Mouse (Mus musculus): Measurements from ENCODE around the gene Slc38a2. TPM values are rescaled to one million over a fixed set of nuclear protein-coding genes. Genes with fewer than 3 reads are reported as not detected.
A peak's percentile ranks its signal among the peaks of the same experiment; 100 is the strongest.

The Slc38a2 gene
- polyA plus RNA-seq, 1 experiment, result 83.9 TPM

DNA sequence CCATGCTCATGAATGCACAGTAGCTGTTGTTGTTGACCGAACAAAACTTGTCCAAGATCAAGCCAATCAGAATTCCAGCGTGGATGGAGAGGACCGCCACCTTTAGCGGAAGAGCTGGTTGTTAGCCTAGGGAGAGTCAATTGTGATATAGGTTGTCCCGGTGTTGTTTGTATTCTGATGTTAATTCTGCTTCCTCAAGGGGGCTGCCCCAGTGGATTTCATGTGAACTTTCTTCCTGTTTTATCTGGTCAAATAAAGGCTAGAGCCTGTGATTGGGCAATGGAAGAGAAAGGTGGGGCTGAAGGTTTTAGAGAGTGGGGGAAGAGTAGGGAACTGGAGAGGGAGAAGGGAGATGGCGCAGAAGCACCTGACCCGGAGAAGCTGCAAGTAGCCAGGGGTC lies 22.7 kb upstream of the Slc38a2 start:
- H3K27ac ChIP-seq (ENCODE audit: insufficient read depth, low read depth, low read length), result no peak overlapping the region
- TF ChIP-seq POLR2A (IDR thresholded peaks at IDR 0.05; ENCODE audit: borderline replicate concordance, low read depth, low read length) (no peak), CTCF (IDR thresholded peaks at IDR 0.05; ENCODE audit: low read depth, low read length) (no peak)
- H3K4me1 ChIP-seq (ENCODE audit: control insufficient read depth, insufficient read depth, low read length), result peaks cover 7% of the 10 kb centered on the region
- no peak overlapping the region for H3K4me3 ChIP-seq (ENCODE audit: insufficient read depth, low read length)

DNA sequence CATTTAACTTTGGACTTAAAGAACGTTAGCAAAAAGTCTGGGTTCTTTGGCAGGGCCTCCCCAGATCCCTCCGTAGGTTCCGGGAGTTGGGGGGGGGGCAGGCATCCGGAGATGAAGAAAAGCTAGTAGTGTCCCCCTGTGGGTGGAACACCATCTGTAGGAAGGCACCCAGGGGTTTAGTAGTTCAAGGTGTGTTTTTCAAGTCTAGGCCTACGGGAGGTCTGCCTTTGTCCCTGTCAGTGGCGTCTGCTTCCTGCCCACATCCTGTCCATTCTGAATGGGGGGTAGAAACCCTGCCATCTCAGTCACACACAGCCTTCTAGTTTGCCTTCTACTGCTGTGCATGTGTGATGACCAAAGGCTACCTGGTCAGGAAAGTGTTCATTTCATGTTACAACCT lies 20.6 kb upstream of the Slc38a2 start:
- H3K4me1 ChIP-seq (ENCODE audit: control insufficient read depth, insufficient read depth, low read length), result peaks cover 24% of the 10 kb centered on the region
- TF ChIP-seq POLR2A (IDR thresholded peaks at IDR 0.05; ENCODE audit: borderline replicate concordance, low read depth, low read length) (no peak), CTCF (IDR thresholded peaks at IDR 0.05; ENCODE audit: low read depth, low read length) (no peak)
- H3K4me3 ChIP-seq (ENCODE audit: insufficient read depth, low read length), result no peak overlapping the region
- no peak overlapping the region for H3K27ac ChIP-seq (ENCODE audit: insufficient read depth, low read depth, low read length)

DNA sequence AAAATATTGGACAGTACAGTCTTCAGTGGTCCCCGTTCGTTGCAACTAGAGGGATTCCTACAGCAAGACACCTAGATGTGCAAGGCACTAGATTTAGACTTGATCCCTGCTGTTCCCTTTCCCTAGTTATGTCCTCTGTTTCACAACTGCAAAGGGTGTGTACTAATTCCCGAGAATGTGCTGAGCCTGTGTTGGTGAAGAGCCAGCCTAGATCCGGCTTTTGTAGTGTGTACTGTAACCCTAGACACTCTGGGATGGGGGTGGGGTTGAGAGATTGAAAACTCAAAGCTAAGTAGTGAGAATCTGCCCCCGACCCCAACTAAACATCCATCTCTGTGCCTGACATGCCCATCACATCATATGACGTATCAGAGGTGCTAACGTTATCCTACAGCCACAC lies 18.9 kb upstream of the Slc38a2 start:
- Histone ChIP-seq H3K27ac (ENCODE audit: insufficient read depth, low read depth, low read length) (no peak overlapping the region), H3K4me1 (ENCODE audit: control insufficient read depth, insufficient read depth, low read length) (peaks cover 28% of the 10 kb centered on the region), H3K4me3 (ENCODE audit: insufficient read depth, low read length) (no peak overlapping the region)
- TF ChIP-seq POLR2A (IDR thresholded peaks at IDR 0.05; ENCODE audit: borderline replicate concordance, low read depth, low read length), result no peak

DNA sequence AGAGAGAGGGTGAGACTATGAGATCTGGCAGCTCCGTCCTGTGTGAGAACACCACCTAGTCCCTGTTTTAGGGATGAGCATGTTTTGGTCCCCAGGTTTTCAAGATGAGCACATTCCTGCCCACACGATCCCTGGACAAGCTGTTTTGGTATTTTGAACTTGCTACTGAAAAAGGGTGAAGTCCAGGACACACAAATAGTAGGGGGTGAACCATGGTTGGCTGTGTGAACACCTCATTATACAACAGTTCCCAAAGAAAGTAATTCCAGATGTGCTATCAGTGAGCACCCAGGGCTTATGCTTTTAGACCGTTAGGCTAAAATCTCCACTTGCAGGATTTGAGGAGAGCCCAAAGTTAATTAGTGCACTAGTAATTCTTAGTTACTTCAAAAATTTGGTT lies 17.7 kb upstream of the Slc38a2 start:
- H3K4me1 ChIP-seq (ENCODE audit: control insufficient read depth, insufficient read depth, low read length), result peaks cover 24% of the 10 kb centered on the region
- TF ChIP-seq POLR2A (IDR thresholded peaks at IDR 0.05; ENCODE audit: borderline replicate concordance, low read depth, low read length), result no peak
- TF ChIP-seq CTCF (IDR thresholded peaks at IDR 0.05; ENCODE audit: low read depth, low read length), result no peak
- no peak overlapping the region for H3K27ac ChIP-seq (ENCODE audit: insufficient read depth, low read depth, low read length)
- no peak overlapping the region for H3K4me3 ChIP-seq (ENCODE audit: insufficient read depth, low read length)

DNA sequence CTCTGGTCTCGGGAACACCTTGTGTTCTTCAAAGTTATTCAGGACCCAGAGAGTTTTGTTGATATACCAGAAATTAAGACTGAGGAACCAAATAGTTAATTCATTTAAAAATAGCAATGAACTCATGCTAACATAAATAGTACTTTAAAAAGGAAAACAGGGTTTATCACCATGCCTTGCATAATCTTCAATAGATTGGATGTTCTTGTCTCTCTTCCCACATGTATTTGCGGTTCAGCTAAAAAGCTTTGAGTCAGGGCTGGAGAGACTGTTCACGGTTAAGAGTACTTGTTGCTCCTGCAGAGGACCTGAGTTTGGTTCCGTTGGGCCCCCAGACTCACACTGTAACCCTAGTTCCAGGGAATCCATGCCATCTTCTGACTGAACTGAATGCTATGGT lies 16.8 kb upstream of the Slc38a2 start:
- Histone ChIP-seq H3K4me1 (ENCODE audit: control insufficient read depth, insufficient read depth, low read length) (peaks cover 23% of the 10 kb centered on the region), H3K27ac (ENCODE audit: insufficient read depth, low read depth, low read length) (no peak overlapping the region), H3K4me3 (ENCODE audit: insufficient read depth, low read length) (no peak overlapping the region)
- TF ChIP-seq CTCF (IDR thresholded peaks at IDR 0.05; ENCODE audit: low read depth, low read length) (no peak), POLR2A (IDR thresholded peaks at IDR 0.05; ENCODE audit: borderline replicate concordance, low read depth, low read length) (no peak)

DNA sequence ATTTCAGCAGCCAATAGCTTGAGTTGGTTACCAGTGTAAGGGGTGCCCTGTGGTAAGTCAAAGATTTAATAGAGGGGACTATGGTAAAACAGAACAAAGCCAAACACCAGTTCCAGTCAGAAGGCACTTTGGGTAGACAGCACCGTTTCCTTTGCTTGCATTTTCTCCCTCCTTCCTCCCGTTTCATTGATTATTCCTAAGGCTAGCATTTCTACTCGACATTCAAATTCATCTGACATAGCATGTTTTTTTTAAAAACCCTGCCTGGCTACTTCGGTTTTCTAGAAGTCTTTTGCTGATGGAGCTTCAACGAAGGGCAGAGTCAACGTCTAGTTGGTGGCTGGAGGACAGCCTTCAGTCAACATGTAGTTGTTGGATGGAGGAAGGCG lies 16.2 kb upstream of the Slc38a2 start:
- TF ChIP-seq CTCF (IDR thresholded peaks at IDR 0.05; ENCODE audit: low read depth, low read length) (no peak), POLR2A (IDR thresholded peaks at IDR 0.05; ENCODE audit: borderline replicate concordance, low read depth, low read length) (no peak)
- no peak overlapping the region for H3K4me3 ChIP-seq (ENCODE audit: insufficient read depth, low read length)
- H3K27ac ChIP-seq (ENCODE audit: insufficient read depth, low read depth, low read length), result no peak overlapping the region
- H3K4me1 ChIP-seq (ENCODE audit: control insufficient read depth, insufficient read depth, low read length), result peaks cover 27% of the 10 kb centered on the region

DNA sequence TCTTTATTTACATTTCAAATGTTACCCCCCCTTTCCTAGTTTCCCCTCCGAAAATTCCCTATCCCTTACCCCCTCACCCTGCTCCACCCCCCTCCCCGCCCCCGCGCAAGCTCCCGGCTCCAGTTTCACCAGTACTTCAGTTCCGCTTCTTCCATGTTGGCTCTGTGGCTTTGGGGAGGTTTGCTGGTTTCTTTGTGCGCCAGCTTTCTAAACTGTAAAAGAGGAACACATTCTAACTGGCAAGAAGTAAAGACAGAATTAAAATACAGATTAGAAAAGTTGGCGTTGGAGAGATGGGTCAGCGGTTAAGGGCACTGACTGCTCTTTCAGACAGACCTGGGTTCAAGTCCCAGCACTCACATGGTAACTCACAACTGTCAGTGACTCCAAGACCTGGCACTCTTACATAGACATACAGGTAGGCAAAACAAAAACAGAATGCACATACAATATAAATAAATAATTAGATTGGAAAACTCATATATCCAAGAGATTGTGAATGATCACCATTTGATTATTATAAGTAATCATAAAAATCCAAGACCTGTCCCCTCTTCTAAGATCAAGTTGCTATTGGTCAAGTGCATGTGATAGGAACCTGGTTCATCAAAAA lies 15.7 kb upstream of the Slc38a2 start:
- no peak overlapping the region for H3K4me3 ChIP-seq (ENCODE audit: insufficient read depth, low read length)
- H3K27ac ChIP-seq (ENCODE audit: insufficient read depth, low read depth, low read length), result peak overlapping the region; percentile 71
- H3K4me1 ChIP-seq (ENCODE audit: control insufficient read depth, insufficient read depth, low read length), result peaks cover 31% of the 10 kb centered on the region
- TF ChIP-seq POLR2A (IDR thresholded peaks at IDR 0.05; ENCODE audit: borderline replicate concordance, low read depth, low read length), result no peak
- TF ChIP-seq CTCF (IDR thresholded peaks at IDR 0.05; ENCODE audit: low read depth, low read length), result no peak

DNA sequence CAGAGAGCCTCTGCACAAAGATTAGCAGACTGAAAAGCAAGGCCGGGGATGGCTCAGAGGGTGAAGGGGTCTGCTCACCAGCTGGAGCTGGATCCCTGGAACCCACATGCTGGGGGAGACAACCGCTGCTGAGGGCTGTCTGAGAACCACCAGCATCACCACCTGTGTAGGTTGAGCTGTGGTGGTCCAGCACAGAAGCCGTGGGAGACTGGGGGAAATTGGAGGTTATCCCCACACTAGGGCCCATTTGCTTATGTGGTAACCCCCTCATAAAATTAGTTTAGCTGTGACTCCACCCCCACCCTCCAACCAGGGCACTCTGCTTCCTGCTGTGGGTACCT lies 15.1 kb upstream of the Slc38a2 start:
- H3K27ac ChIP-seq (ENCODE audit: insufficient read depth, low read depth, low read length), result peak overlapping the region; percentile 44; the same call in 1 of the 2 replicates

DNA sequence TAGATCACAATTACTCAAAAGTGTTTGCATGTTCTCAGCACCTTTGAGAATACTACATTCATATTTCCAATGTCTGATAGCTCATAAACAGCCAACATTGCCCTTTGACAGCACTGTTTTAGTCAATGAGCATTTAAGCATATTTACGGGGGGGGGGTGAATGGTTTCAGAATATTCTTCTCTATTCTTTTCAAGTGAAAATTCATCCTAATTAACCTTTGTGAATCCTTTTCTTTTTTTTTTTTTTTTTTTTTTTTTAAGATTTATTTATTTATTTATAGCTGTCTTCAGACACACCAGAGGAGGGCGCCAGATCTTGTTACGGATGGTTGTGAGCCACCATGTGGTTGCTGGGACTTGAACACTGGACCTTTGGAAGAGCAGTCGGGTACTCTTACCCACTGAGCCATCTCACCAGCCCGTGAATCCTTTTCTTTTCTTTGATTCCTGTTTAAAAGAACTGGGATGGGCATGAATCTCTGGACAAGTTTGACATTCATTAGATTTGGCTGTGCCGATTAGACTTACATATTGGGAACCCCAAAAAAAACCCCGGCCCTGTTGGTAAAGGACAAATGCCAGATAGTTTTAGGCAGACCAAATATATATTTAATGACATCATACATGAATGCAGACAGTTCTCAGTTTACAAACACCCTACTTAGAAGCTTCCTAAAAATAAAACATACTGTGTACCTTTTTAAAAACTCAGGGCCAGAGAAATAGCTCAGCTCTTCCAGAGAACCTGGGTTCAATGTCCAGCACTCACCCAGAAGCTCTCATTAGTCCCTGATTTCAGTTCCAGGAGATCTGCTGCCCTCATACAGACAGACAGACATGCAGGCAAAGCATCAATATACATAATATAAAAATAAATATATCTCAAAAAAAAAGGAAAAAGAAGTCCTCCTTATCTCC lies 14.5 kb upstream of the Slc38a2 start:
- TF ChIP-seq CTCF (IDR thresholded peaks at IDR 0.05; ENCODE audit: low read depth, low read length) (no peak), POLR2A (IDR thresholded peaks at IDR 0.05; ENCODE audit: borderline replicate concordance, low read depth, low read length) (no peak)
- Histone ChIP-seq H3K4me3 (ENCODE audit: insufficient read depth, low read length) (no peak overlapping the region), H3K27ac (ENCODE audit: insufficient read depth, low read depth, low read length) (no peak overlapping the region)

More for the DNA sequence above, 15.1 kb upstream of the Slc38a2 start:
- Histone ChIP-seq H3K4me1 (ENCODE audit: control insufficient read depth, insufficient read depth, low read length) (peaks cover 31% of the 10 kb centered on the region), H3K4me3 (ENCODE audit: insufficient read depth, low read length) (no peak overlapping the region)
- TF ChIP-seq POLR2A (IDR thresholded peaks at IDR 0.05; ENCODE audit: borderline replicate concordance, low read depth, low read length), result no peak
- TF ChIP-seq CTCF (IDR thresholded peaks at IDR 0.05; ENCODE audit: low read depth, low read length), result no peak

DNA sequence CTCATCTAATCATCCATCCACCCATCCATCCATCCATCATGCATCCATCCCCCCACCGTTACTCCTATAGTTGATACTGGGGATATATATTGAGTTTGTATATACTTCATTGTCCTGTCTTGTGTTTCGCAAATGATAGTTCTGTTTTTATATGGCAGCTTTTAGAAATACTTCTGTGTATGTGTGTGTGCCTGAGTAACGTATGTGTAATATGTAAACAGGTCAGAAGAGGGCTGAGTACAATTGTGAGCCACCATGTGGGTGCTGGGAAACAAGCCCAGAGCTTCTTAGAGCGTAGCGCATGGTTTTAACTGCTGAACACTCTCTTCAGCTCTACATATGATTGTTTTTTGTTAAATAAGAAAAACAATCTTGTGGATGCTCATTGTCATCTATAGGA lies 12.8 kb upstream of the Slc38a2 start:
- no peak for TF ChIP-seq POLR2A (IDR thresholded peaks at IDR 0.05; ENCODE audit: borderline replicate concordance, low read depth, low read length)
- TF ChIP-seq CTCF (IDR thresholded peaks at IDR 0.05; ENCODE audit: low read depth, low read length), result no peak
- H3K4me1 ChIP-seq (ENCODE audit: control insufficient read depth, insufficient read depth, low read length), result peaks cover 39% of the 10 kb centered on the region
- H3K27ac ChIP-seq (ENCODE audit: insufficient read depth, low read depth, low read length), result no peak overlapping the region
- no peak overlapping the region for H3K4me3 ChIP-seq (ENCODE audit: insufficient read depth, low read length)

More for the DNA sequence above, 14.5 kb upstream of the Slc38a2 start:
- H3K4me1 ChIP-seq (ENCODE audit: control insufficient read depth, insufficient read depth, low read length), result peaks cover 34% of the 10 kb centered on the region
